Mouse (Mus musculus) embryonic fibroblast, embryonic 13.5 days (primary cell): ENCODE data around the gene Iba57.

ENCODE experiments used
- CTCF ChIP-seq: IDR thresholded peaks from 2 replicates; pipeline ENCODE4 v1.5.1; 2011; ENCODE audit warnings: mild to moderate bottlenecking, control low read depth, low read length, moderate library complexity, borderline replicate concordance; ENCODE audit not compliant: insufficient read depth
- POLR2A ChIP-seq: IDR thresholded peaks from 2 replicates; pipeline ENCODE4 v1.6.1; 2011; ENCODE audit warnings: low read depth, mild to moderate bottlenecking, control low read depth, low read length, moderate library complexity

- TF ChIP-seq CTCF, result no peak
- no peak for TF ChIP-seq POLR2A
These were observed 32.7 kb upstream of the Iba57 start for GRCm38 (mm10) chr11:59196230-59196629.
